Mouse (Mus musculus) midbrain, postnatal 0 days (tissue): ENCODE measurements around the gene Pnmt. TPM values are rescaled to one million over a fixed set of nuclear protein-coding genes. Genes with fewer than 3 reads are reported as not detected.
"Not testable (repeated sequence)": the region's sequence is repeated elsewhere in the genome, so short reads cannot be mapped to it uniquely, and the experiment has no call there.

Experiments
- ATAC-seq: fragments of 200-750 bp; cut with Nextera tagmentation; 2 replicates; pipeline ENCODE4 v1.8.0; 2017; ENCODE audit warnings: moderate number of reproducible peaks, mild to moderate bottlenecking, moderate TSS enrichment, moderate library complexity; ENCODE audit not compliant: low FRiP score
- DNase-seq: peaks from one replicate; pipeline ENCODE4 v3.0.0-alpha.2; 2015; ENCODE audit warnings: low spot score
- H3K27ac ChIP-seq: fragments of 300-500 bp; sonication (generic); 2 replicates; pipeline ENCODE4 v1.5.1; 2014; ENCODE audit warnings: low read depth, mild to moderate bottlenecking, low read length, mixed read lengths
- H3K27me3 ChIP-seq: fragments of 300-500 bp; sonication (generic); 2 replicates; pipeline ENCODE4 v1.6.1; 2014; ENCODE audit warnings: low read length, control low read depth, mixed read lengths; ENCODE audit not compliant: insufficient read depth
- H3K36me3 ChIP-seq: fragments of 300-500 bp; sonication (generic); 2 replicates; pipeline ENCODE4 v1.6.1; 2014; ENCODE audit warnings: low read length, control low read depth, mixed read lengths; ENCODE audit not compliant: insufficient read depth
- H3K4me1 ChIP-seq: fragments of 300-500 bp; sonication (generic); 2 replicates; pipeline ENCODE4 v1.6.1; 2014; ENCODE audit warnings: mild to moderate bottlenecking, control low read depth, antibody characterized with exemption, low read length, mixed read lengths; ENCODE audit not compliant: insufficient read depth
- H3K4me2 ChIP-seq: fragments of 300-500 bp; sonication (generic); 2 replicates; pipeline ENCODE4 v1.6.1; 2014; ENCODE audit warnings: low read depth, mild to moderate bottlenecking, low read length, mixed read lengths; ENCODE audit not compliant: poor library complexity, severe bottlenecking
- H3K4me3 ChIP-seq: fragments of 300-500 bp; sonication (generic); 2 replicates; pipeline ENCODE4 v1.5.1; 2014; ENCODE audit warnings: low read depth, mild to moderate bottlenecking, low read length, moderate library complexity
- H3K9ac ChIP-seq: fragments of 300-500 bp; sonication (generic); replicated peaks from 2 replicates; pipeline ENCODE4 v1.6.1; 2014; ENCODE audit warnings: mild to moderate bottlenecking, low read length, moderate library complexity, mixed read lengths; ENCODE audit not compliant: poor library complexity, severe bottlenecking
- H3K9me3 ChIP-seq: fragments of 300-500 bp; sonication (generic); 2 replicates; pipeline ENCODE4 v1.6.1; 2016; ENCODE audit warnings: low read length, control low read depth
- CTCF ChIP-seq: IDR thresholded peaks from 2 replicates; pipeline ENCODE4 v1.5.1; 2016; ENCODE audit warnings: antibody characterized with exemption, mild to moderate bottlenecking
- WGBS: fragments of 180-500 bp; shearing (Covaris S2); extraction: QIAGEN DNeasy Blood & Tissue Kit; methylation state at CpG from one replicate; pipeline ENCODE4 v1.1.7; 2014; 5-methylcytosine and 5-hydroxymethylcytosine counted together
- polyA plus RNA-seq: library from polyadenylated mRNA; unstranded; fragments of >200 nt; fragmentation: Nextera tagmentation; extraction: Ambion mirVana; gene quantifications from 2 replicates; pipeline ENCODE4 v1.2.1, GENCODE M21; 2015
- total RNA-seq: library from RNA; depleted of rRNA; stranded (reverse); fragments of >200 nt; gene quantifications from 2 replicates; pipeline ENCODE4 v1.2.3, GENCODE M21; 2014

The Pnmt gene
- total and polyA plus RNA-seq, 2 experiments from 2014 or later, result 3.4 to 4.3 TPM

DNA sequence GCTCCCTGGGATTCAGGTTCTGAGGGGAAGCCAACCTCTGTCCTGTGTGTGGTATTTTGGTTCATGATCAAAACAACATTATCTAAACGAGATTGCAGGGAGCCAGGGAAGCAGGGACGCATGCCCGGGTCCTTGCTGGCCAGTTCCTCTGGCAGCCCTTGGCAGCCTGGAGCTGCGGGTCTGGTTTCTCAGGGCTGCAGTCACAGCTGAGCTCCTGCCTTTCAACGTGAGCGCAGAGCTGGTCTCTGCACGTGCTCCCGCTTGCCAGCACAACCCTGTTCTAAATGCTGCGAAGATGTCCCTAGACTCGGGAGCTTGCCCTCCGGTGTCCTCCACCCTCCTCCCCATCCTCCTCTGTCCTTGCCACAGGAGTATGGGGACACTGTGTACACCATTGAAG is 8.5 kb upstream of the Pnmt start:
- H3K4me1 ChIP-seq, result no peaks in the 10 kb centered on the region
- DNase-seq, result no peak
- no peaks in the 10 kb centered on the region for H3K9me3 ChIP-seq
- no peak overlapping the region for H3K4me3 ChIP-seq
- no peak for TF ChIP-seq CTCF
- no peak overlapping the region for H3K9ac ChIP-seq
- peaks cover 60% of the 10 kb centered on the region for H3K36me3 ChIP-seq
- no peak for ATAC-seq
- H3K27me3 ChIP-seq, result no peaks in the 10 kb centered on the region
- H3K4me2 ChIP-seq, result no peak overlapping the region
- 87% methylated on average over 11 of the region's 11 CpGs for WGBS
- H3K27ac ChIP-seq, result no peak overlapping the region

GRCm38 (mm10) chr11:98379379-98379778 is 6.9 kb upstream of the Pnmt start:
- Histone ChIP-seq H3K9ac (no peak overlapping the region), H3K4me3 (no peak overlapping the region), H3K9me3 (no peaks in the 10 kb centered on the region), H3K27me3 (no peaks in the 10 kb centered on the region), H3K36me3 (peaks cover 57% of the 10 kb centered on the region), H3K4me1 (no peaks in the 10 kb centered on the region), H3K4me2 (no peak overlapping the region), H3K27ac (no peak overlapping the region)
- ATAC-seq, result no peak
- DNase-seq, result no peak
- TF ChIP-seq CTCF, result no peak
- WGBS, result 88% methylated on average over 7 of the region's 7 CpGs

DNA sequence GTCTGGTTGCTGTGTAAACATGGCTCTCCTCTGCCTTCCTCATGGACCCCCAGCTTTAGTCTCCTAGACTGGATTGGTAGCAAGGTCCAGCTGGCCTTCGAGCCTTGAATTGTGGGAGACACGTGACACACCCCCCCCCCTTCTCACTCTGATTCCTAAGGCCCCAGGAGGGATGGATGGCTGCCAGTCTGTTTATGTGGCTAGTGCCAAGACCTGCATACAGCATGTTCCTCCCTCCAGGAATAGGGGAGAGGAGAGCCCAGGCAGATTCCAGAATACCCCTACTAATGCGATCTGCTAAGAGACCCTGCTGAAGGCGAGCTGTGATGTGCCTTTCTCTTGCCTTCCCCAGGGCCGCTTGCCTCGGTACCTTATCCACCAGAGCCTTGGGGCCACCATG is 6.1 kb upstream of the Pnmt start:
- no peak overlapping the region for H3K4me3 ChIP-seq
- peaks cover 50% of the 10 kb centered on the region for H3K36me3 ChIP-seq
- ATAC-seq (no peak; the same call in 1 of the 2 replicates), DNase-seq (peak; percentile 91)
- no peaks in the 10 kb centered on the region for H3K9me3 ChIP-seq
- no peaks in the 10 kb centered on the region for H3K4me1 ChIP-seq
- no peak for TF ChIP-seq CTCF
- H3K27ac ChIP-seq, result no peak overlapping the region
- no peak overlapping the region for H3K9ac ChIP-seq
- H3K27me3 ChIP-seq, result no peaks in the 10 kb centered on the region
- 67% methylated on average over 6 of the region's 6 CpGs for whole genome bisulfite sequencing
- H3K4me2 ChIP-seq, result no peak overlapping the region

- Histone ChIP-seq H3K27me3 (0 out of 2 replicates have a peak, but pooled peaks cover 4% of the 10 kb centered on the region), H3K4me3 (no peak overlapping the region), H3K27ac (no peak overlapping the region), H3K9ac (no peak overlapping the region), H3K36me3 (peaks cover 40% of the 10 kb centered on the region), H3K4me1 (no peaks in the 10 kb centered on the region), H3K4me2 (no peak overlapping the region), H3K9me3 (no peaks in the 10 kb centered on the region)
- 96% methylated on average over 2 of the region's 2 CpGs for WGBS
- DNase-seq, result no peak
- no peak for TF ChIP-seq CTCF
- no peak for ATAC-seq
Measured at GRCm38 (mm10) chr11:98381651-98382050, 4.6 kb upstream of the Pnmt start.

GRCm38 (mm10) chr11:98382405-98382804 is 3.8 kb upstream of the Pnmt start:
- peaks cover 33% of the 10 kb centered on the region for H3K36me3 ChIP-seq
- H3K9ac ChIP-seq, H3K27ac ChIP-seq, ATAC-seq, DNase-seq, H3K4me3 ChIP-seq, H3K4me2 ChIP-seq, H3K4me1 ChIP-seq, H3K9me3 ChIP-seq, H3K27me3 ChIP-seq: not testable (repeated sequence)
- 49% methylated on average over 2 of the region's 2 CpGs for WGBS

- WGBS, result 72% methylated on average over 14 of the region's 14 CpGs
- TF ChIP-seq CTCF, result no peak
- no peak for ATAC-seq
- peaks cover 12% of the 10 kb centered on the region for H3K27me3 ChIP-seq
- no peak for DNase-seq
- H3K4me2 ChIP-seq, result no peak within 1 kb of the TSS
- H3K4me1 ChIP-seq, result no peaks in the 10 kb centered on the region
- no peaks in the 10 kb centered on the region for H3K9me3 ChIP-seq
- no peak within 1 kb of the TSS for H3K27ac ChIP-seq
- H3K4me3 ChIP-seq, result no peak within 1 kb of the TSS
- peaks cover 23% of the 10 kb centered on the region for H3K36me3 ChIP-seq
- no peak within 1 kb of the TSS for H3K9ac ChIP-seq
Measured at GRCm38 (mm10) chr11:98383261-98384030, 2.8 kb upstream of the Pnmt start, which contains the start of gene Tcap. TSS of gene Tcap (plus strand) at chr11:98383811.
